Mouse (Mus musculus) thymus, postnatal 36 days (tissue): ENCODE data around the gene Pfdn4.
"Not testable (repeated sequence)": the region's sequence is repeated elsewhere in the genome, so short reads cannot be mapped to it uniquely, and the experiment has no call there.

Source experiments
- DNase-seq, 2 experiments: peaks; one replicate each; pipeline ENCODE4 v3.0.0; 2022; ENCODE audit warnings: mixed read lengths in 2 of 2

Pfdn4 gene

GRCm38 (mm10) chr2:170496154-170496930 is at the start of gene Pfdn4:
TSS of gene Pfdn4 (plus strand) at chr2:170496428.
- no peak for DNase-seq

GRCm38 (mm10) chr2:170446843-170447383 is 49.3 kb upstream of the Pfdn4 start:
- no peak for DNase-seq

- DNase-seq: no peak
These were observed 48.6 kb upstream of the Pfdn4 start for GRCm38 (mm10) chr2:170447651-170448050.

- peak; percentile 60 to 64 for DNase-seq
These were observed 45.3 kb upstream of the Pfdn4 start for GRCm38 (mm10) chr2:170450933-170451332.

- DNase-seq: not testable (repeated sequence)
These were observed 42.4 kb upstream of the Pfdn4 start for GRCm38 (mm10) chr2:170453809-170454208.

GRCm38 (mm10) chr2:170459183-170459582 is 37.0 kb upstream of the Pfdn4 start:
- DNase-seq: no peak

GRCm38 (mm10) chr2:170459805-170460204 is 36.4 kb upstream of the Pfdn4 start:
- DNase-seq: no peak

GRCm38 (mm10) chr2:170461652-170462051 is 34.6 kb upstream of the Pfdn4 start:
- no peak for DNase-seq

- no peak for DNase-seq
These were observed 31.4 kb upstream of the Pfdn4 start for GRCm38 (mm10) chr2:170464817-170465216.

GRCm38 (mm10) chr2:170468009-170468408 is 28.2 kb upstream of the Pfdn4 start:
- peak; percentile 14 to 19 for DNase-seq

- DNase-seq: no peak
These were observed 26.5 kb upstream of the Pfdn4 start for GRCm38 (mm10) chr2:170469616-170470308.

- no peak for DNase-seq
These were observed 25.6 kb upstream of the Pfdn4 start for GRCm38 (mm10) chr2:170470591-170470990.

- no peak for DNase-seq
These were observed 22.1 kb upstream of the Pfdn4 start for GRCm38 (mm10) chr2:170474125-170474524.

GRCm38 (mm10) chr2:170475164-170475563 is 21.1 kb upstream of the Pfdn4 start:
- DNase-seq: no peak

GRCm38 (mm10) chr2:170476215-170476614 is 20.0 kb upstream of the Pfdn4 start:
- peak; percentile 15 to 26 for DNase-seq

GRCm38 (mm10) chr2:170476643-170477042 is 19.6 kb upstream of the Pfdn4 start:
- DNase-seq: no peak

- no peak for DNase-seq
These were observed 14.1 kb upstream of the Pfdn4 start for GRCm38 (mm10) chr2:170482019-170482540.

GRCm38 (mm10) chr2:170483914-170484313 is 12.3 kb upstream of the Pfdn4 start:
- no peak for DNase-seq

- DNase-seq: no peak
These were observed 9.0 kb upstream of the Pfdn4 start for GRCm38 (mm10) chr2:170487202-170487601.

GRCm38 (mm10) chr2:170487890-170488502 is 8.2 kb upstream of the Pfdn4 start:
- no peak for DNase-seq

GRCm38 (mm10) chr2:170494784-170495710 is 1.2 kb upstream of the Pfdn4 start:
- no peak for DNase-seq

GRCm38 (mm10) chr2:170497091-170497566 is 901 bp downstream of the Pfdn4 start, which contains the start of gene Cyp24a1:
TSS of gene Cyp24a1 (minus strand) at chr2:170497145.
- no peak for DNase-seq
